Mouse (Mus musculus): ENCODE results near the gene Reln. TPM values are rescaled to one million over a fixed set of nuclear protein-coding genes. Genes with fewer than 3 reads are reported as not detected.

The Reln gene
- polyA plus RNA-seq (2012; rRNA removed; ENCODE audit: low replicate concordance) = 1.8 and 9.2 TPM in 2 replicates

GRCm38 (mm10) chr5:22344556-22344975, at the start of gene Reln:
Reln (minus strand) TSS chr5:22344702.

GRCm38 (mm10) chr5:21865346-21866107, 479.0 kb downstream of the Reln start, which contains the start of gene Slc26a5:
Slc26a5 (minus strand) TSS chr5:21865604.

Other genes with a start within 250 kb of the Reln start
- 4.9 and 7.1 TPM in 2 replicates for gene Orc5, start 205.7 kb upstream of the Reln start, polyA plus RNA-seq (2012; rRNA removed; ENCODE audit: low replicate concordance)

All from subcutaneous adipose tissue, adult 2 months (tissue).